Mouse (Mus musculus) erythroblast, embryonic 14.5 days (primary cell): ENCODE results near the gene Nphs1.

Source experiments
- GATA1 ChIP-seq: IDR thresholded peaks from 2 replicates; pipeline ENCODE4 v1.6.1; 2012; ENCODE audit warnings: low read length, inconsistent platforms, mixed read lengths
- TAL1 ChIP-seq: IDR thresholded peaks from 3 replicates; pipeline ENCODE4 v1.6.1; 2012; ENCODE audit warnings: low read length, inconsistent platforms, mixed read lengths

- TF ChIP-seq GATA1 (no peak), TAL1 (no peak)
Measured at GRCm38 (mm10) chr7:30526981-30527380, 68.9 kb downstream of the Nphs1 start.
